Mouse (Mus musculus): ENCODE data around the gene Prkaa2.

Prkaa2 gene

GRCm38 (mm10) chr4:105109199-105109989, at the start of gene Prkaa2:
TSS of gene Prkaa2 (minus strand) at chr4:105109890.
- ATAC-seq (ENCODE audit: low TSS enrichment): peak; percentile 75

GRCm38 (mm10) chr4:105159531-105159870, 49.8 kb upstream of the Prkaa2 start:
- no peak for ATAC-seq (ENCODE audit: low TSS enrichment)

- no peak for ATAC-seq (ENCODE audit: low TSS enrichment)
Measured at GRCm38 (mm10) chr4:105158651-105159530, 49.2 kb upstream of the Prkaa2 start.

DNA sequence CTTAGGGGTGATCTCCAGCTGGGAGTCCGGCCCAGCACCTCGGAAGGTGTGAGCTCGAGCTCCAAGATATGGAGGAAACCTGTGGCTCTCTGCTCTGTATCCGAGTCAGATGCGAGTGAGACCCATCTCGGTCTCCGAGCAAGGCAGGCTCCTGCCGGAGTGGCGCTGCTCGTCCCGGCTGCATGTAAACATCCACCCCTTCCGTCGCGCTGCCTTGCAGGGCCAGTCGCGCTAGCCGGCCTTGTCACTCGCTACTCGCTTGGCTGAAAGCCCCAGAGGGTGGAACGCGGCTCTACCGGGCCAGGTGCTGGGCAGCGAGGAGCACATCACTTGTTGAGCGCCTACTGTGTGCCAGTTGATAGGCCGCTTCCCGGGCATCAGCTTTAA, 48.5 kb upstream of the Prkaa2 start:
- peak; percentile 74 for ATAC-seq (ENCODE audit: low TSS enrichment)

GRCm38 (mm10) chr4:105157276-105158168, 47.8 kb upstream of the Prkaa2 start, which contains the start of gene Plpp3:
TSS of gene Plpp3 (plus strand) at chr4:105157347.
- ATAC-seq (ENCODE audit: low TSS enrichment): peak; percentile 85

GRCm38 (mm10) chr4:105156955-105157275, 47.2 kb upstream of the Prkaa2 start:
- ATAC-seq (ENCODE audit: low TSS enrichment): no peak

DNA sequence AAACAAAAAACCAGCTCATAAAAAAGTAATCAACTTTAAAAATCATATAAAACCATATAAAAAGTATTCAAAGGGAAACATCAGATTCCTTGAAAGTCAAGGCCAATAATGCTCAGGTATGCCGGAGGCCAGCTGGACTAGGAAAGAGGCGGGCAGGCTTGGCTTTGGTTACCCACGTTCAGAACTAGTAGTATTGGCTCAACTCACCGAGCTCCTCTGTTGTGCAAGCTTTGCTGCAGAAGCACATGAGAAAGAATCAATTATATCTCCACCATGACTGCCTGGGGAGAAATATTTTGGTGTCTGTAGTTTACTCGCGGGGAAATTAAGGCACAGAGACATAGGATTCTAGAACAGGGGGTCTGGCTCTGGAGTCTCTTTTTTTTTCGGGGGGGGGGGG, 46.6 kb upstream of the Prkaa2 start:
- ATAC-seq (ENCODE audit: low TSS enrichment): no peak

DNA sequence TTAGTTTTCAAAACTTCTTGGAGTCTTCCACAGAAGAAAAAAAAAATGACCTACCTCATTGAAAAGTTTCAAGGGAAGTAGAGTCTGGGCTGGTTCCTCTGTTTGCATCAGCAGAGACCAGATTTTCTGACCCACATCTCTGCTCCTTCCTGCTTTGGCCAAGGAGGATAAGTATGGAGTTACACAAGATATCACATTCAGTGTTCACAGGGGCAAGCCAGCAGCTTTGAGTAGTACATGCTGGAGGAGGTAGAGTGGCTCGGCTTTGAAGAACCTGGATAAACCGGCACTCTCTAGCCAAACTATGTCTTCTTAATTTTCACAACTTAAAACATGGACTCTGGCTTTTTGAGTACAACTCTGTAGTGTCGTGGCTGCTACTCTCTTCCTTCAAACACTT, 43.5 kb upstream of the Prkaa2 start:
- ATAC-seq (ENCODE audit: low TSS enrichment): no peak

DNA sequence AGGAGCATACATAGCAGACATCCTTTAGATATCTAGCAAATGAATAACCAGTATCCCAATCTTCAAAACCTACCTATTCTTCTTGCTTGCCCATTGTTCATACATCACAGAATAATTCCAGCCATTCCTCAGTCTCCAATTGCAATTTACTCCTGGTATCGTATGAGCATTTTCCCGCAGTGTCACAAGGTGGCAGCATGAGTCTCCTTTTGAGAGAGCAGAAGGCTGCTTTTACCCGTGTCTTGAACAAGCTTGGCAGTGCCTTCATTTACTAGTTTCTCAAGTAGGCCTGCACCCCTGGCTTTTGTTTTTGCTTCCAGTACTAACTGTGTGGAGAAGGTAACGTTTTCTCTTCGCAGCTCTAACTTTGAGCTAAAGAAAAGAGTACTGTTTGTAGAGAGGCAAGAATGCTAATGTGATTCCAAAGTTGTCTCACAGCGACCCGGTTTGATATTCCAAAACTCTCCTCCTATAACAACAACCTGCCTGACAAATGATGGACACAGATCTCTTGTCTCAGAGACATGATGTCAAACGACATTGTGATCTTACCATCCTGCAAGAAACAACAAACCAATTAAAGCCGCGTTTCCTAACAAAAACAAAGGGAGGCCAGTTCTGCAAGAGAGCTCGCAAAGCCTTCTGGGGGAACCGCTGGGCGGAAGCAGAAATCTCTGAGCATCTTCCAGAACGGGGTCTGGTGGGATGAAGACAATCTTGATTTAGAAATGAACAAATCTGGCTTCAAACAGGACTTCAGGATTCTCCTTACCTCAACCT, 42.4 kb upstream of the Prkaa2 start:
- ATAC-seq (ENCODE audit: low TSS enrichment): peak; percentile 92

DNA sequence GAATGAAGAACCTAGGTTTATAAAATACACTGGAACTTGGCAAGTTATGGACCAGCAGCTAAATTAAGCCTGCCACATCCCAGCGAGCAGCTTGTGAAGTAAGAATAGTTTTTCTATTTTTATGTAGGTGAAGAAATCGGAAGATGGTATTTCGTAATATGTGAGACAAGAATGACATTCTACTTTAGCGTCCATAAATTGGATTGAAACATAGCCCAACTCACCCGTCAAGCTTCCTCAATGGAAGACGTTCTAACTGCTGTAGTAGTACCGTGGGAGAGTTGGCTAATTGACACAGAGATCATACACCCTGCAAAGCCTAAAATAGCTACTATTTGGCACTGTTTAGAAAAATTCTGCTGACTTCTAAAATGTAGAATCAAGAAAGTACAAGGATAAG, 39.8 kb upstream of the Prkaa2 start:
- ATAC-seq (ENCODE audit: low TSS enrichment): peak; percentile 73

GRCm38 (mm10) chr4:105133350-105134050, 23.8 kb upstream of the Prkaa2 start:
- ATAC-seq (ENCODE audit: low TSS enrichment): no peak

DNA sequence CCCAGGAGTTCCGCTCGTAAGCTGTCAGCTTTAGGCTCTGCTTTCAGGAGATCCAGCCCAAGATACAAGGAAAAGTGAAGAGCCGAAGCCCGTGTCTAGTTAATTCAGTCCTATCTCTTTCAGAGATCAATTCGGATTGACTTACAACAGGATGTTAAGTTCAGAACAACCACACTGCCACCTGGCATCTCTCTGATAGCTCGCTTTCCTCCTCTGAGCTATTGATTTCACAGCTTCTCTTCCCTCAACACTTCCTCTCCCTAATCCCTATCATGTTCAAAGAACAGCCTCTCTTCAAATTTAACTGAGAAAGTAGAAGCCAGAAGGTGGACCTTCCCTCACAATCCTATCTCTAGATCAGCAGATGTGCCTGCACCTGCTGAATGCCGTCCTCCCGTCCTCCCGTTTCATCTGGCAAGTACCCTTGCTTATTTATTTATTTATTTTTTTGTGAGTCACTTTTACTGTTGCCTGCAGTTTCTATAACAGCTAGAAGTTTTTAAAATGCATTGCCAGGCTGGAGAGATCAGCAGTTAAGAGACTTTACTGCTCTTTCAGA, 22.1 kb upstream of the Prkaa2 start:
- no peak; the same call in 1 of the 2 replicates for ATAC-seq (ENCODE audit: low TSS enrichment)

GRCm38 (mm10) chr4:105129212-105129611, 19.5 kb upstream of the Prkaa2 start:
- ATAC-seq (ENCODE audit: low TSS enrichment): no peak

- ATAC-seq (ENCODE audit: low TSS enrichment): peak; percentile 62; the same call in 1 of the 2 replicates
Measured at GRCm38 (mm10) chr4:105122429-105122828, 12.7 kb upstream of the Prkaa2 start.

GRCm38 (mm10) chr4:105121081-105121480, 11.4 kb upstream of the Prkaa2 start:
- peak; percentile 82 for ATAC-seq (ENCODE audit: low TSS enrichment)

DNA sequence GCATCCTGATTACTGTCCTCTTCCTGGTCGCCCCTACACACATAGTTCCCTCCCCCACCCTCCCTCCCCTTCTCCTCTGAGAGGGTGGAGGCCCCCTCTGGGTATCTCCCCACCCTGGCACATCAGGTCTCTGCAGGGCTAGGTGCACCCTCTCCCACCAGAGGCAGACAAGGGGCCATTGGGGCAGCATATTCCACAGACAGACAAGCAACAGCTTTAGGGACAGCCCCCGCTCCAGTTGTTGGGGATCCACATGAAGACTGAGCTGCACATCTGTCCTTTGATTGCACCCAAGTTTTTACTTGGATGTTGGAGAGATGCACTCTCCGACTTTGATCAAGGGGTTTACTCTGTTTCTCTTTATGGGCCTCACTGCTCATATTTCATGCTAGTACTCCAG, 3.8 kb upstream of the Prkaa2 start:
- ATAC-seq (ENCODE audit: low TSS enrichment): no peak

DNA sequence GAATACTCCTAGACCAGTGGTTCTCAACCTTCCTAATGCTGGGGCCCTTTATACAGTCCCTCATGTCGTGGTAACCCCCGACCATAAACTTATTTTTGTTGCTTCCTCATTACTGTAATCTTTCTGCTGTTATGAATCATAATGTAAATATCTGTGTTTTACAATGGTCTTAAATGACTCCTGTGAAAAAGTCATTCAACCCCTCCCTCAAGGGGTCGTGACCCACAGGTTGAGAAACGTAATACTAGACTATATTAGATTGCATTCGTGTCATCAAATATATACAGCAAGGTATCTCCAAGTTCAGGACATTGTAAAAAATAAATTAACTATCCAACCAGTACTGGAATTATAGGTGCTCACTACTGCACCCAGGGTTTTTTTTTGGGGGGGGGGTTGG, 3.4 kb upstream of the Prkaa2 start:
- no peak for ATAC-seq (ENCODE audit: low TSS enrichment)

DNA sequence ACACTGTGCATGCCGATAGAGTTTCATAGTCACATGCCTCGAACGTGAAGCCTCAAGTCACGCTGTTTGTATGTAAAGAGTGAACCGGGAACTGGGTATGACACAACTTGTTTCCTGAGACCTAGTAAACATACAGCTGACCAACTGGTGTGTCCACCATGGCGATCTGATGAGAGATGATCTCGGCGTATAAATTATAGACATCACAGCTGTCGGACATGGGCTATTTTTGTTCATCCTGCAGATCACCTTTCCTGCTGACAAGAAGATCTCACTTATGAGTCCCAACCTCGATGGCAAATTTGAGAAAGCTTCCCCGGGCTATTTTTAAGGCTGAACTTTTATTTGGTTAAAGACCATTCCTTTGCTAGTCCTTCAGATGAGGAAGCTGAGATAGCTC, 2.1 kb upstream of the Prkaa2 start:
- ATAC-seq (ENCODE audit: low TSS enrichment): no peak

DNA sequence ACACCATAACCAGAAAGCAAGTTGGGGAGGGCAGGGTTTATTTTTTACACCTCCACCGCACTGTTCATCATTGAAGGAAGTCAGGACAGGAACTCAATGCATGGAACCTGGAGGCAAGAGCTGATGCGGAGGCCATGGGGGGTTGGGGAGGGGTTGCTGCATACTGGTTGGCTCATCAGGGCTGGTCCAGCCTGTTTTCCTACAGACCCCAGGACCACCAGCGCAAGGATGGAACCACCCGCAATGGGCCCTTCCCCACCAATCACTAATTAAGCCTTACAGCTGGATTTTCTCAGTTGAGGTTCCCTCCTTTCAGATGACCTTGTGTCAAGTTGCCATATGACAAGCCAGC, 970 bp upstream of the Prkaa2 start:
- ATAC-seq (ENCODE audit: low TSS enrichment): no peak

DNA sequence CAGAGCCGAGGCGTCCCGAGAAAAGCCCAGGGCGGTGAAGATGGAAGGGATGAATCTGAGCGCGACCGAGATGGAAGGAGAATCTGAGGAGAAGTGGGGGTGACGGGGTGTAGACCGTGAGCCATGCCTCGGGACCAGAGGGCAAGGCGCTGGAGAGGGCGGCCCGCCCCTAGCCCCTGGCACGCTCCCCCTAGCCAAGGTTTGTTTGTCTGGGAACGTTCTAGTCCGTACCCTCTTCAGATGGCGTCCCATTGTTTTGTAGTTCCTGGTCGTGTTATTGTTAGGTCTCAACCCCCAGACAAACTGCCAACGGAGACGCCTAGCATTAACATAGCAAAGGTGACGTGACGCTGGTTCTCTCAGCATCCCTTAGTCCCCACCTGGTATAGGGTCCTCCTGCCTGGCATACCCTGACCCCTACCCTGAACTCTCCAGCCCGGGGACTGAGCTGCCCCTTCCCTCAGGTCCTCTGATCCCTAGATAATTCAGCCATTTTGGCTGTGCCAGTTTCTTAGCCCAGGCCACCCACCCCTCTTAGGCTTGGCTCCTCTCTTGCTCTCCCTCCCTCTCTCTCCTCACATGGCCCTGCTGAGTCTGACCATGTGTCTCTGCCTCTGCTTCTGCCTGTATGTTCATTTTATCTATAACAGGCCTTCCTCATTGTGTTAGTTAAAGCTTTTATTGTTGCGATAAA, 447 bp upstream of the Prkaa2 start:
- peak; percentile 62 for ATAC-seq (ENCODE audit: low TSS enrichment)

All from frontal cortex, adult (tissue).